Mouse (Mus musculus) liver, adult 2 months (tissue): ENCODE data around the gene Mpp3.

Experiments used
- CTCF ChIP-seq: fragments of 200-500 bp; IDR thresholded peaks from 2 replicates; pipeline ENCODE4 v1.5.1; 2011; ENCODE audit warnings: low read depth, low read length, control low read depth
- POLR2A ChIP-seq: fragments of 200-500 bp; IDR thresholded peaks from 2 replicates; pipeline ENCODE4 v1.6.1; 2011; ENCODE audit warnings: low read length, control low read depth; ENCODE audit not compliant: insufficient read depth; ENCODE audit errors: extremely low read depth

- no peak for TF ChIP-seq POLR2A
- no peak for TF ChIP-seq CTCF
Measured at GRCm38 (mm10) chr11:102031149-102031548, 2.9 kb upstream of the Mpp3 start.
